Comparison of ENCODE assay signal across 8 mouse cellular contexts in genomic region chr9:87015288-87015937, GRCm38 (mm10). TPM values are rescaled to one million over a fixed set of nuclear protein-coding genes. Genes with fewer than 3 reads are reported as not detected.
DNase-seq lines count a peak whose midpoint lies in the region; ATAC-seq and TF ChIP-seq lines count a peak whose summit lies in the region.

Gene Ripply2 (plus strand): TSS chr9:87015537.

- ATAC-seq in lung, embryonic 15.5 days (ENCODE audit: borderline replicate concordance, extremely low read depth, low FRiP score, low TSS enrichment): no peak

- no peak for DNase-seq in lung, postnatal 36 days
- peak; percentile 70 to 79 for DNase-seq in cerebellum, postnatal 14 days
- peak; percentile 61 to 65 for DNase-seq in frontal cortex, postnatal 36 days (ENCODE audit: low spot score in 2 of 2)
- DNase-seq in left cerebral cortex, postnatal 14 days (ENCODE audit: low spot score in 2 of 2): peak; percentile 36 to 59
- DNase-seq in neural tube, embryonic 10.5 days (ENCODE audit: extremely low spot score, low spot score): peak; percentile 59
- DNase-seq in urinary bladder, adult 18-20 months (ENCODE audit: low spot score in 2 of 2): no peak
- DNase-seq in thymus, adult 2 months: no peak

- peak within 1 kb of the TSS; percentile 39 for H3K4me3 ChIP-seq in lung, embryonic 15.5 days
- no peak within 1 kb of the TSS for H3K4me3 ChIP-seq in thymus, adult 2 months (ENCODE audit: control insufficient read depth, insufficient read depth, low read length)

- H3K4me1 ChIP-seq in lung, embryonic 15.5 days: peaks cover 8% of the 10 kb centered on the region; the same call in 1 of the 2 replicates
- H3K4me1 ChIP-seq in thymus, adult 2 months (replicated peaks; ENCODE audit: control insufficient read depth, insufficient read depth, low read length): no peaks in the 10 kb centered on the region

- no peak for TF ChIP-seq POLR2A in thymus, adult 2 months (IDR thresholded peaks at IDR 0.05; ENCODE audit: control insufficient read depth, extremely low read depth, insufficient read depth, low read length, poor library complexity)

- no peak within 1 kb of the TSS for H3K9ac ChIP-seq in lung, embryonic 15.5 days

- H3K27me3 ChIP-seq in lung, embryonic 15.5 days: peaks cover 44% of the 10 kb centered on the region
- peaks cover 16% of the 10 kb centered on the region; the same call in 1 of the 2 replicates for H3K27me3 ChIP-seq in thymus, adult 2 months (ENCODE audit: control insufficient read depth, insufficient read depth, low read length)

- H3K36me3 ChIP-seq in lung, embryonic 15.5 days: no peaks in the 10 kb centered on the region
- H3K36me3 ChIP-seq in thymus, adult 2 months (ENCODE audit: control insufficient read depth, insufficient read depth, low read length): no peaks in the 10 kb centered on the region

- under 1% methylated on average over 67 of the region's 71 CpGs for WGBS in lung, embryonic 15.5 days
- WGBS in thymus, adult 2 months: 4% methylated on average over 71 of the region's 71 CpGs

- H3K27ac ChIP-seq in lung, embryonic 15.5 days: no peak within 1 kb of the TSS
- no peak within 1 kb of the TSS for H3K27ac ChIP-seq in thymus, adult 2 months (ENCODE audit: control insufficient read depth, insufficient read depth, low read length)

- TF ChIP-seq CTCF in thymus, adult 2 months (IDR thresholded peaks at IDR 0.05; ENCODE audit: borderline replicate concordance, control insufficient read depth, extremely low read depth, insufficient read depth, low read length, poor library complexity): no peak

- peak within 1 kb of the TSS; percentile 73 for H3K4me2 ChIP-seq in lung, embryonic 15.5 days

- intact Hi-C loops in left cerebral cortex, postnatal 14 days (cut with DNase I): loop anchor here (5.0 kb wide), 1 partner anchor 133 kb away; the partner anchor contains the start of gene Snap91

- H3K9me3 ChIP-seq in lung, embryonic 15.5 days: no peaks in the 10 kb centered on the region

RNA-seq across cellular contexts. Expression of gene Ripply2, which starts in this region (rescaled TPM):
- not detected in 2 replicates for polyA plus RNA-seq in lung, embryonic 15.5 days (2015; fragmentation: Nextera tagmentation; extraction: Ambion mirVana)
- 1 to 10 TPM; 4.2 to 7.5 TPM for total RNA-seq in left cerebral cortex, postnatal 14 days (2021)
- 0.78 and 0.99 TPM in 2 replicates for polyA plus RNA-seq in thymus, adult 2 months (2012; rRNA removed)

Comparison
In these comparisons a context has a peak if more than half of its experiments do, and no peak if none do; other contexts are left out.
1. DNase-seq: peak in cerebellum, postnatal 14 days (2 of 2), frontal cortex, postnatal 36 days (2 of 2), left cerebral cortex, postnatal 14 days (2 of 2) and neural tube, embryonic 10.5 days (single experiment); none in lung, postnatal 36 days (single experiment), urinary bladder, adult 18-20 months (0 of 2) and thymus, adult 2 months (single experiment).